Mouse (Mus musculus) thymus, adult 2 months (tissue): ENCODE data around the gene Ptprd.

Source experiments
- CTCF ChIP-seq: fragments of 200-500 bp; IDR thresholded peaks from 2 replicates; pipeline ENCODE4 v1.5.1; 2012; ENCODE audit warnings: mild to moderate bottlenecking, control low read depth, low read length, moderate library complexity, borderline replicate concordance; ENCODE audit not compliant: control insufficient read depth, poor library complexity, insufficient read depth; ENCODE audit errors: extremely low read depth
- POLR2A ChIP-seq: fragments of 200-500 bp; IDR thresholded peaks from 2 replicates; pipeline ENCODE4 v1.6.1; 2012; ENCODE audit warnings: mild to moderate bottlenecking, low read length, control low read depth, moderate library complexity; ENCODE audit not compliant: control insufficient read depth, poor library complexity, insufficient read depth; ENCODE audit errors: extremely low read depth

GRCm38 (mm10) chr4:76282886-76283285 lies 1928.9 kb downstream of the Ptprd start:
- no peak for TF ChIP-seq CTCF
- TF ChIP-seq POLR2A: no peak
